Comparison of ENCODE assay signal across 8 mouse cellular contexts in the genomic region with DNA sequence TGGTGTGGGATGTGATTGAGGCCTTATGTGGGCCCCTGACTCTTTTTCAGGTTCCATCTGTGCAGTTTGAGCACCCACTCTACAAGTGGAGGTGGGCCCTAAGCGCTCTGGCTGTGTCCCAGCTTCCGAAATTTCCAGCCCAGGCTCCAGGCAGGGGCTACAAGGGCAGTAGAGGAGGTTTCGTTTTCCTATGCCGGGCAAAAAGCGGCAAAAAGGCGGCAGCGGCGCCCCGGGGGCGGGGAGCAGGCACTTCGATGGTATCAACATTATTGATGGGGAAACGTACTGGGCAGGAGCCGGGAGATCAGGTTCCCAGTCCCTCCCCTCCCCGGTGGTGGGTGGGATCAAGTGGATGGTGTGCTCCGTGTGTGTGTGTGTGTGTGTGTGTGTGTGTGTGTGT. TPM values are rescaled to one million over a fixed set of nuclear protein-coding genes. Genes with fewer than 3 reads are reported as not detected.
DNase-seq lines count a peak whose midpoint lies in the region; ATAC-seq and TF ChIP-seq lines count a peak whose summit lies in the region.
"Had no signal": no experiment of that assay in that cellular context is flagged by ENCODE, and none has a peak within 500 bp of the region (broad histone marks: within the 10 kb centered on the region; RNA-seq: fewer than 3 reads in every experiment).

No protein-coding gene starts in this region.

- H3K27me3 ChIP-seq in ES-Bruce4 (ENCODE audit: control insufficient read depth, insufficient read depth, low read length, poor library complexity, severe bottlenecking): no peaks in the 10 kb centered on the region
- H3K27me3 ChIP-seq in hindbrain, embryonic 11.5 days (ENCODE audit: control insufficient read depth, insufficient read depth, low read length): peaks cover 23% of the 10 kb centered on the region
- peaks cover 65% of the 10 kb centered on the region for H3K27me3 ChIP-seq in limb, embryonic 13.5 days
- peaks cover 42% of the 10 kb centered on the region for H3K27me3 ChIP-seq in stomach, embryonic 14.5 days (ENCODE audit: control insufficient read depth, insufficient read depth, low read length)

- 0% methylated on average over 13 of the region's 15 CpGs for WGBS in hindbrain, embryonic 11.5 days
- WGBS in limb, embryonic 13.5 days: 1% methylated on average over 14 of the region's 15 CpGs
- under 1% methylated on average over 13 of the region's 15 CpGs for WGBS in stomach, embryonic 14.5 days

- H3K4me3 ChIP-seq in ES-Bruce4 (ENCODE audit: low read depth, low read length) (peak overlapping the region; percentile 90), ES-E14 (ENCODE audit: insufficient read depth in 1 of 2, low read depth in 1 of 2, low read length in 2 of 2, poor library complexity in 1 of 2, severe bottlenecking in 1 of 2) (peak overlapping the region; percentile 85 to 98)
- peak overlapping the region; percentile 86 for H3K4me3 ChIP-seq in hindbrain, embryonic 11.5 days (ENCODE audit: low read depth, low read length)
- peak overlapping the region; percentile 70 for H3K4me3 ChIP-seq in limb, embryonic 13.5 days
- H3K4me3 ChIP-seq in stomach, embryonic 14.5 days (ENCODE audit: low read depth, low read length): no peak overlapping the region

- ATAC-seq in hindbrain, embryonic 11.5 days (ENCODE audit: low FRiP score): no peak
- no peak for ATAC-seq in limb, embryonic 13.5 days (ENCODE audit: low FRiP score, low read depth)
- no peak for ATAC-seq in stomach, embryonic 14.5 days (ENCODE audit: insufficient number of reproducible peaks, insufficient read depth, low FRiP score, low read depth)

- in situ Hi-C loops in ES-E14 (cut with MboI; ENCODE audit: low sequenced_read_pairs in 2 of 2, unreplicated experiment in 2 of 2): no loop called here

- DNase-seq in ES-E14 (ENCODE audit: low read depth, low spot score): no peak
- peak; percentile 69 for DNase-seq in hindbrain, embryonic 11.5 days (ENCODE audit: low spot score)
- DNase-seq in cerebellum, adult 9-11 months: no peak
- no peak for DNase-seq in spleen, postnatal 14 days (ENCODE audit: low spot score in 2 of 2)

- no peaks in the 10 kb centered on the region for H3K9me3 ChIP-seq in ES-Bruce4 (replicated peaks; ENCODE audit: control insufficient read depth, insufficient read depth, low read length, poor library complexity, severe bottlenecking)
- no peaks in the 10 kb centered on the region for H3K9me3 ChIP-seq in ES-E14 (ENCODE audit: control insufficient read depth, insufficient read depth, low read depth, low read length)
- no peaks in the 10 kb centered on the region for H3K9me3 ChIP-seq in hindbrain, embryonic 11.5 days (ENCODE audit: control insufficient read depth, low read length)
- H3K9me3 ChIP-seq in limb, embryonic 13.5 days: no peaks in the 10 kb centered on the region
- H3K9me3 ChIP-seq in stomach, embryonic 14.5 days (ENCODE audit: control insufficient read depth, low read depth, low read length): no peaks in the 10 kb centered on the region

- no peak for TF ChIP-seq EP300 in ES-Bruce4 (IDR thresholded peaks at IDR 0.05; ENCODE audit: insufficient read depth, low read depth, low read length)

- peak; percentile 6 for TF ChIP-seq POLR2A in ES-Bruce4 (IDR thresholded peaks at IDR 0.05; ENCODE audit: insufficient read depth, low read length)

- H3K36me3 ChIP-seq in ES-Bruce4 (ENCODE audit: control insufficient read depth, insufficient read depth, low read length, poor library complexity, severe bottlenecking) (peaks cover 27% of the 10 kb centered on the region), ES-E14 (ENCODE audit: control insufficient read depth, insufficient read depth, low read length, poor library complexity, severe bottlenecking) (peaks cover 12% of the 10 kb centered on the region)
- no peaks in the 10 kb centered on the region for H3K36me3 ChIP-seq in hindbrain, embryonic 11.5 days (ENCODE audit: control insufficient read depth, insufficient read depth, low read length)
- no peaks in the 10 kb centered on the region for H3K36me3 ChIP-seq in limb, embryonic 13.5 days
- H3K36me3 ChIP-seq in stomach, embryonic 14.5 days (ENCODE audit: control insufficient read depth, insufficient read depth, low read length): no peaks in the 10 kb centered on the region

- peak overlapping the region; percentile 100 for H3K9ac ChIP-seq in ES-Bruce4 (ENCODE audit: low read depth, poor library complexity, severe bottlenecking)
- peak overlapping the region; percentile 97 for H3K9ac ChIP-seq in ES-E14 (ENCODE audit: insufficient read depth, low read depth, low read length, poor library complexity, severe bottlenecking)
- H3K9ac ChIP-seq in hindbrain, embryonic 11.5 days (ENCODE audit: low read depth, low read length): peak overlapping the region; percentile 0; the same call in 1 of the 2 replicates
- H3K9ac ChIP-seq in limb, embryonic 13.5 days: peak overlapping the region; percentile 99
- no peak overlapping the region for H3K9ac ChIP-seq in stomach, embryonic 14.5 days (replicated peaks; ENCODE audit: low read depth, low read length)

- peak overlapping the region; percentile 77 for H3K4me2 ChIP-seq in hindbrain, embryonic 11.5 days (replicated peaks; ENCODE audit: low read depth, low read length)
- H3K4me2 ChIP-seq in limb, embryonic 13.5 days (replicated peaks): peak overlapping the region; percentile 76
- peak overlapping the region; percentile 26; the same call in 1 of the 2 replicates for H3K4me2 ChIP-seq in stomach, embryonic 14.5 days (replicated peaks; ENCODE audit: low read depth, low read length)

- H3K27ac ChIP-seq in ES-Bruce4 (ENCODE audit: insufficient read depth, low read length) (peak overlapping the region; percentile 77), ES-E14 (ENCODE audit: insufficient read depth, low read depth, low read length, poor library complexity, severe bottlenecking) (peak overlapping the region; percentile 84)
- peak overlapping the region; percentile 99 for H3K27ac ChIP-seq in hindbrain, embryonic 11.5 days (ENCODE audit: low read depth, low read length)
- H3K27ac ChIP-seq in limb, embryonic 13.5 days: peak overlapping the region; percentile 99
- H3K27ac ChIP-seq in stomach, embryonic 14.5 days (ENCODE audit: low read length): no peak overlapping the region

- peaks cover 2% of the 10 kb centered on the region for H3K4me1 ChIP-seq in ES-Bruce4 (ENCODE audit: control insufficient read depth, insufficient read depth, low read length)
- peaks cover 5 to 12% of the 10 kb centered on the region in 2 experiments; a peak in 3 of 4 replicates for H3K4me1 ChIP-seq in ES-E14 (ENCODE audit: control insufficient read depth in 2 of 2, insufficient read depth in 2 of 2, low read length in 2 of 2, poor library complexity in 1 of 2)
- 0 out of 2 replicates have a peak, but pooled peaks cover 3% of the 10 kb centered on the region for H3K4me1 ChIP-seq in hindbrain, embryonic 11.5 days (replicated peaks; ENCODE audit: control insufficient read depth, insufficient read depth, low read length)
- peaks cover 33% of the 10 kb centered on the region for H3K4me1 ChIP-seq in limb, embryonic 13.5 days
- H3K4me1 ChIP-seq in stomach, embryonic 14.5 days (ENCODE audit: control insufficient read depth, insufficient read depth, low read length): peaks cover 8% of the 10 kb centered on the region

- TF ChIP-seq CTCF in ES-Bruce4 (IDR thresholded peaks at IDR 0.05; ENCODE audit: low read depth, low read length): no peak

TF ChIP-seq in ES-E14, 5 proteins besides CTCF, POLR2A, EP300 and RAD21:
- TF ChIP-seq HCFC1 (IDR thresholded peaks at IDR 0.05; ENCODE audit: borderline replicate concordance, insufficient read depth, low read length) (no peak), CHD2 (IDR thresholded peaks at IDR 0.05; ENCODE audit: low read depth, low read length) (no peak), ZC3H11A (IDR thresholded peaks at IDR 0.05; ENCODE audit: borderline replicate concordance, low read depth, low read length) (no peak), ZNF384 (IDR thresholded peaks at IDR 0.05; ENCODE audit: low read depth, low read length) (no peak), MAFK (IDR thresholded peaks at IDR 0.05; ENCODE audit: insufficient read depth, low read depth, low read length) (no peak)

RNA-seq across cellular contexts. Expression of a gene that starts 2.3 kb away (rescaled TPM):
- 58.9 and 60.4 TPM in 2 replicates for polyA plus RNA-seq in ES-Bruce4 (2011; ENCODE audit: insufficient read depth, insufficient read length, low read depth, missing spikeins)
- 22.5 and 26.4 TPM in 2 replicates for total RNA-seq in ES-E14 (2012; rRNA removed)
- 18.7 and 20.8 TPM in 2 replicates for polyA plus RNA-seq in hindbrain, embryonic 11.5 days (2014; fragmentation: Nextera tagmentation; extraction: Ambion mirVana)
- polyA plus RNA-seq in limb, embryonic 13.5 days (2015; fragmentation: Nextera tagmentation; extraction: Ambion mirVana): 13.2 and 15.3 TPM in 2 replicates
- polyA plus RNA-seq in stomach, embryonic 14.5 days (2014; fragmentation: Nextera tagmentation; extraction: Ambion mirVana): 0.52 and 0.62 TPM in 2 replicates
- total RNA-seq: neutrophil, adult 5-6 weeks had no signal

Comparison
In these comparisons a context has a peak if more than half of its experiments do, and no peak if none do; other contexts are left out.
1. H3K4me2 ChIP-seq: peak in every context shown above with its lines; median percentile 77 in hindbrain, embryonic 11.5 days; 76 in limb, embryonic 13.5 days; 26 in stomach, embryonic 14.5 days.